In genomic region chr2:109942810-109943570, GRCm38 (mm10) we compare ENCODE assay signal across 16 mouse cellular contexts. TPM values are rescaled to one million over a fixed set of nuclear protein-coding genes. Genes with fewer than 3 reads are reported as not detected.
DNase-seq lines count a peak whose midpoint lies in the region; ATAC-seq lines count a peak whose summit lies in the region.
"Had no signal": no experiment of that assay in that cellular context is flagged by ENCODE, and none has a peak within 500 bp of the region (broad histone marks: within the 10 kb centered on the region; RNA-seq: fewer than 3 reads in every experiment).

No protein-coding gene starts in this region.

- H3K4me2 ChIP-seq in neural tube, embryonic 11.5 days (ENCODE audit: low read depth), result peak overlapping the region; percentile 17; the same call in 1 of the 2 replicates
- H3K4me2 ChIP-seq in forebrain, embryonic 12.5 days, result peak overlapping the region; percentile 15; the same call in 1 of the 2 replicates
- H3K4me2 ChIP-seq: heart, embryonic 12.5 days; limb, embryonic 12.5 days had no signal

- no peak overlapping the region for H3K4me3 ChIP-seq in neural tube, embryonic 11.5 days (ENCODE audit: low read depth, low read length)
- no peak overlapping the region for H3K4me3 ChIP-seq in forebrain, embryonic 12.5 days (replicated peaks)
- peak overlapping the region; percentile 16 for H3K4me3 ChIP-seq in midbrain, embryonic 10.5 days
- H3K4me3 ChIP-seq: heart, embryonic 12.5 days; limb, embryonic 12.5 days had no signal

- H3K9ac ChIP-seq in neural tube, embryonic 11.5 days (ENCODE audit: low read length), result no peak overlapping the region
- H3K9ac ChIP-seq in forebrain, embryonic 12.5 days, result no peak overlapping the region
- H3K9ac ChIP-seq: heart, embryonic 12.5 days; limb, embryonic 12.5 days had no signal

- peak; percentile 85 for ATAC-seq in neural tube, embryonic 11.5 days (ENCODE audit: insufficient read depth, low FRiP score, low TSS enrichment)
- ATAC-seq in forebrain, embryonic 12.5 days (ENCODE audit: low FRiP score), result peak; percentile 86
- no peak for ATAC-seq in erythroid progenitor cell, adult 5-6 weeks (replicated peaks; ENCODE audit: low FRiP score, poor library complexity, severe bottlenecking)
- ATAC-seq: lung, postnatal 0 days had no signal

- no peaks in the 10 kb centered on the region for H3K9me3 ChIP-seq in neural tube, embryonic 11.5 days (ENCODE audit: control insufficient read depth, low read length)
- H3K9me3 ChIP-seq in forebrain, embryonic 12.5 days, result no peaks in the 10 kb centered on the region
- no peaks in the 10 kb centered on the region for H3K9me3 ChIP-seq in midbrain, embryonic 10.5 days (replicated peaks)
- H3K9me3 ChIP-seq: heart, embryonic 12.5 days; limb, embryonic 12.5 days had no signal

- H3K4me1 ChIP-seq in neural tube, embryonic 11.5 days (ENCODE audit: control insufficient read depth, insufficient read depth, low read length), result peaks cover 21% of the 10 kb centered on the region
- H3K4me1 ChIP-seq in forebrain, embryonic 12.5 days, result peaks cover 37% of the 10 kb centered on the region
- H3K4me1 ChIP-seq in midbrain, embryonic 10.5 days, result peaks cover 52% of the 10 kb centered on the region

- H3K27me3 ChIP-seq in neural tube, embryonic 11.5 days (ENCODE audit: control insufficient read depth, insufficient read depth, low read length), result no peaks in the 10 kb centered on the region
- H3K27me3 ChIP-seq in forebrain, embryonic 12.5 days, result peaks cover 60% of the 10 kb centered on the region
- peaks cover 66% of the 10 kb centered on the region for H3K27me3 ChIP-seq in midbrain, embryonic 10.5 days (ENCODE audit: low read depth, poor library complexity, severe bottlenecking)
- H3K27me3 ChIP-seq: CH12.LX; heart, embryonic 12.5 days; limb, embryonic 12.5 days had no signal

- WGBS in neural tube, embryonic 11.5 days, result 29% methylated on average over 8 of the region's 8 CpGs
- WGBS in forebrain, embryonic 12.5 days, result 10% methylated on average over 8 of the region's 8 CpGs
- WGBS in midbrain, embryonic 10.5 days, result 26% methylated on average over 8 of the region's 8 CpGs

- H3K36me3 ChIP-seq in neural tube, embryonic 11.5 days (ENCODE audit: control insufficient read depth, insufficient read depth, low read length), result no peaks in the 10 kb centered on the region
- no peaks in the 10 kb centered on the region for H3K36me3 ChIP-seq in forebrain, embryonic 12.5 days (replicated peaks)
- 0 out of 2 replicates have a peak, but pooled peaks cover 3% of the 10 kb centered on the region for H3K36me3 ChIP-seq in midbrain, embryonic 10.5 days
- H3K36me3 ChIP-seq: heart, embryonic 12.5 days; limb, embryonic 12.5 days had no signal

- peak; percentile 43 for DNase-seq in neural tube, embryonic 11.5 days (ENCODE audit: low spot score)
- no peak for DNase-seq in neural tube, embryonic 10.5 days (ENCODE audit: extremely low spot score, low spot score)
- peak; percentile 29 for DNase-seq in midbrain, embryonic 10.5 days (ENCODE audit: low spot score)
- DNase-seq in right cerebral cortex, postnatal 4 days, result no peak
- no peak for DNase-seq in cerebellum, adult 9-11 months
- DNase-seq in urinary bladder, adult 2 months (ENCODE audit: low spot score), result no peak
- DNase-seq: cerebellum, adult 8-10 months; kidney, adult 11 months; spleen, adult 18-20 months; thymus, postnatal 14 days had no signal

- H3K27ac ChIP-seq in neural tube, embryonic 11.5 days (ENCODE audit: low read depth, low read length), result peak overlapping the region; percentile 67
- H3K27ac ChIP-seq in forebrain, embryonic 12.5 days, result peak overlapping the region; percentile 68
- peak overlapping the region; percentile 77 for H3K27ac ChIP-seq in midbrain, embryonic 10.5 days (replicated peaks)
- H3K27ac ChIP-seq: limb, embryonic 12.5 days had no signal

RNA-seq across cellular contexts. Expression of gene Lgr4, which starts 25.5 kb away (rescaled TPM):
- 19.7 and 21.1 TPM in 2 replicates for polyA plus RNA-seq in neural tube, embryonic 11.5 days (2014; fragmentation: Nextera tagmentation; extraction: Ambion mirVana)
- polyA plus RNA-seq in forebrain, embryonic 12.5 days (2016; fragmentation: Nextera tagmentation; extraction: Ambion mirVana), result 7.8 and 8.7 TPM in 2 replicates
- 12.7 and 14.3 TPM in 2 replicates for polyA plus RNA-seq in midbrain, embryonic 10.5 days (2016; fragmentation: Nextera tagmentation; extraction: Ambion mirVana)
- 26.8 and 28.4 TPM in 2 replicates for polyA plus RNA-seq in urinary bladder, adult 2 months (2012; rRNA removed)
- not detected in 2 replicates for total RNA-seq in erythroid progenitor cell, adult 5-6 weeks (2015; ENCODE audit: low replicate concordance)
- total RNA-seq in erythroid progenitor cell, adult 5-6 weeks (2017; ENCODE audit: low replicate concordance), result 0.26 TPM in 1 of 2 replicates, not detected in the other

RNA-seq across cellular contexts. Expression of gene Lin7c, which starts 52.3 kb away (rescaled TPM):
- 136 and 146 TPM in 2 replicates for polyA plus RNA-seq in neural tube, embryonic 11.5 days (2014; fragmentation: Nextera tagmentation; extraction: Ambion mirVana)
- 152 and 163 TPM in 2 replicates for polyA plus RNA-seq in forebrain, embryonic 12.5 days (2016; fragmentation: Nextera tagmentation; extraction: Ambion mirVana)
- 101 and 121 TPM in 2 replicates for polyA plus RNA-seq in midbrain, embryonic 10.5 days (2016; fragmentation: Nextera tagmentation; extraction: Ambion mirVana)
- polyA plus RNA-seq in urinary bladder, adult 2 months (2012; rRNA removed), result 23.5 and 28.1 TPM in 2 replicates
- 17.7 and 28.1 TPM in 2 replicates for total RNA-seq in erythroid progenitor cell, adult 5-6 weeks (2015; ENCODE audit: low replicate concordance)
- 29.7 and 32.6 TPM in 2 replicates for total RNA-seq in erythroid progenitor cell, adult 5-6 weeks (2017; ENCODE audit: low replicate concordance)

Comparison
In these comparisons a context has a peak if more than half of its experiments do, and no peak if none do; other contexts are left out.
1. DNase-seq: peak in neural tube, embryonic 11.5 days (single experiment) and midbrain, embryonic 10.5 days (single experiment); none in neural tube, embryonic 10.5 days (single experiment), right cerebral cortex, postnatal 4 days (single experiment), cerebellum, adult 9-11 months (single experiment) and urinary bladder, adult 2 months (single experiment).
2. Peak in every context shown above with its lines, with median percentiles within 50 percentile points of each other: H3K27ac ChIP-seq.